Mouse (Mus musculus): ENCODE measurements at regions not wholly inside any gene's neighbourhood (a gene's known extent, or its start where the extent isn't known, plus 50 kb on each side); places are given as distances from the start of the nearest gene placed in this dataset.
"Not testable (repeated sequence)": the region's sequence is repeated elsewhere in the genome, so short reads cannot be mapped to it uniquely, and the experiment has no call there.

DNA sequence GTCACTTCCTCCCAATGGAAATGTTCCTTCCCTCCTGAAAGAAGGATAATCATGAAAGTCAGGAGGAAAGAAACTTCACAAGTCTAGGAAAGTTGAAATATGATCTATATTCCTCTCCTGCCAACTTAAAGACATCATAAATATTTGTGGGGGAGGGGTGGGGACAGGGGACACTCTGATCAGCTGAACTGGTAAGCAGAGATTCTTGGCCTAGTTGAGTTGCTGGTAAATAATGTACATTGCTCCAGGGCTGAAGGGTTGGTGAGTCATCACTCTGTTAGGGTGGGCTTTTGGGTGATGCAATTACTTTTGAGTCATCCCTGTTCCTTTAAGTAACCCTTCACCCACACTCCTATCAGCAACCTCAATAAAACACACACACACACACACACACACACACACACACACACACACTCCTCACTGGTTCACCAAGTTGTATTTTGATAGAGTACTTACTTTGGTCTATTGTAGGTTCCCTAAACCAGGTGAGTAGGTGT lies 56.0 kb downstream of the Ccdc71l start:
- DNase-seq: no peak

DNA sequence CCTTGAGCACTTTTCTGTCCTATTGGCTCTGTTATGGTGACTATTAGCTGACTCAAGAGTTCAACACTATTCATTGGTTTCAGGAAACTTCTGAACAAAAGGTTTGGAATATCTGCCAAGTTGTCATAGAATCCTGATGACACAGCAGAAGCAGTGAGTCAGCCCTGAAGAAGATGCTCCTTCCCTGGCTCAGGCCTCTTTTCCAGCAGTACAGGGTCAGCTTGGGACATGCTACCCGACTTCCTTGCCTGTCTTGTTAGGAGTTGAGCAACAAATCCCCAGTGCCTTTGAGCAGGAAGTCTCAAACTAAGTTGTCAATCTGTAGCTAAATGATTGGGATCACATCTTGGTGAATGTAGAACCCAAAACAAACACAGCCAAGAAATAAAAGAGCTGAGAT lies 56.6 kb downstream of the Ccdc71l start:
- peak; percentile 6 for DNase-seq

DNA sequence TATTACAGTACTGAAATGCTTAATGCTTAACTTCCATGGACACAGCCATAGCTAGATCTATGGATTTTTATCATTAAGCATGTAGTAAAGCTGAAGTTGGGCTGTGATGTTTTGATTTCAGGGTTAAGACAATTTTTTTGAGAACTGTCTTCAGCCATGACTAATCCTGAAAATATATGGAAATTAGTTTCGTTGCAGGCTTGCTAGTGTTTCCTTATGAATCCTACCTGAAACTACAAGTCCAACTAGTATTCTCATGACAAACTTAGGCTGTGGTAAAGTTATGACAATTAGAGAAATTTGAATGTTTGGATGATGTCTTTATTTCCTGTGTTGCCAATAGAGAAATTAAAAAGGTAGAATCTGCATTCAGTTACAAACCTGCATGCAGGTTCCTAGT lies 59.7 kb downstream of the Ccdc71l start:
- DNase-seq: no peak

DNA sequence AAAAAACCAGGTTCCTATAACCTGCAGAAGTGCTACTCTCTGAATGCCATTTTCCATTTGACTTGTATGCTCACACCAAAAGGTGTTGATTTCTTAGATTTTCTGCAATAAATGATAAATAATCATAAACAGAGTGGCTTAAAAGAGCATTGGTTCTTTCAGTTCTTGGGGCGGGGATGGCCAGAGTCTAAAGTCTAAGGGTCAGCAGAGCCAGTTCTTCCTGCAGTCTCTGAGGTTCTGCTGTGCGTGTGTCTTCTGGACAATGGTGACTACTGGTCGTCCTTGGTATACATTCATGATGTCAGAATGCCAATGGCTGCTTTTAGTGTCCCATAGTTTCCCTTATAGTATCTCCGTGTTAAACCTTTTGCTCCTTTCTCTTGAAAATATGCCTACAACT lies 66.3 kb downstream of the Ccdc71l start:
- no peak for DNase-seq

DNA sequence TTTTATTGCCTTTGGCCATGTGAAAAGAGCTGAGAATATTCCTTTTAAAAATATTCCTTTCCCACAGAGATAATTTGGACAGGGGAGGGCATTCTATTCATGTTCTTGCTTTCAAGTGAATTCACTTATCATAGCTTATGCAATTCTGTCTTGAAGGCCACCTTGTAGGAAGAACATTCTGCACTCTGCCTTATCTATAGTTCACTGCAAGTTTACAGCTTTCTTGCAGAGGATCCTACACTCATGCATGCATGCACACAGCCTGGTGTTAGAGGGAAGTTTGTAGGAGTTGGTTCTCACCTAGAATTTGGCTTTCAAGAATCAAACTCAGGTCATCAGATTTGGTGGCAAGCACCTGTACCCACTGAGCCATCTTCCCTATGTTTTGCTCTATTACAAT lies 67.4 kb downstream of the Ccdc71l start:
- DNase-seq: no peak

DNA sequence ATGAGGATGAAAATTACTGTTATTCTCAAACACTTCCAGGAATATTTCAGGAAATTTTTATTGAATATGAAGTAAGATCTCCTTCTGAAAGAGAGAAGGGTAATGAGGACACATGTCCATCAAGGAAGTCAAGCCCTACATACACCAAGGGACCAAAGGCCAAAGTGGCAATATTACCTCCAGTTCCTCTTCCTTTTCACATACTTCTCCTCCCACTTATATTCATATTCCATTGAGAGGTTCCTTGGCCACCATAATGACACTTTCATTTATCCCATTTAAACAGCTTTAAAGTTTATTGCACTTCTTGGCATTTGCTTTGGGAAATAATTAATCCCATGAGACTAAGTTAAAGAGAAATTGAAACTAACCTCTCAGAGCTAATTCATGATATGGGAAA lies 70.9 kb downstream of the Ccdc71l start:
- no peak for DNase-seq

DNA sequence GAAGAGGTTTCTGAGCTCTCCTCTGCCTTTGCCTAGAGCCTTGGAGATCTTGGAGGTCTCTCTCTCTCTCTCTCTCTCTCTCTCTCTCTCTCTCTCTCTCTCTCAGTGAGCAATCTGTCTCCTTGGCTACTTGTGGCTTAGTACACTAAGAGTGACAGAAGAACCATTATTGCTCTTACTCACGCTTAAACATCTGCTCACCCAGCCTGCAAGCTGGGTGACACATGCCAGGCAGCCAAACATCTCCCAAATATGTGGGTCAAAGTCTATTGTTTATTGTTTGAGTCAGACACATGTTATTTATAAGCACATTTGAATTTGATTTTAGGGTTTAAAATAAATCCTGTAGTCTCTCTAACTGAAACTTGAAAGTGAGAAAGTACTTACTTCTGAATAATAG lies 72.7 kb downstream of the Ccdc71l start:
- DNase-seq: no peak

DNA sequence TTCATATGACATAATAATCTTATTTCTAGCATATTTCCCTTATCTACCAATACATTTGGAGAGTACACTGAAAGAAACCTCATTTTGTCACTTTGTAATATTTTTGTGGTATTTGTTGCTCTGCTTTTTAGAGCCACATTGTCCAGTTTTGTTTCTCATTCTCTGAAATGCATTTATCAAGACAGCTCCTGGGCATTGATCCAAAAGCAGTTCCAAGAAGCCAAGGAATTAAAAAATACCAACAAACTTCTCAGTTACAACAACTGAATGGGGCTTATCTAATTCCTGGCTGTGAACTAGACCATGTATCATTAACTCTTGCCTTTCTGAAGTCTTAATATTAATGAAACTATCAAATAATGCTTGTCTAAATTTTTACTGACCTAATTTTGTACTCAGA lies 76.3 kb downstream of the Ccdc71l start:
- peak; percentile 10 for DNase-seq

DNA sequence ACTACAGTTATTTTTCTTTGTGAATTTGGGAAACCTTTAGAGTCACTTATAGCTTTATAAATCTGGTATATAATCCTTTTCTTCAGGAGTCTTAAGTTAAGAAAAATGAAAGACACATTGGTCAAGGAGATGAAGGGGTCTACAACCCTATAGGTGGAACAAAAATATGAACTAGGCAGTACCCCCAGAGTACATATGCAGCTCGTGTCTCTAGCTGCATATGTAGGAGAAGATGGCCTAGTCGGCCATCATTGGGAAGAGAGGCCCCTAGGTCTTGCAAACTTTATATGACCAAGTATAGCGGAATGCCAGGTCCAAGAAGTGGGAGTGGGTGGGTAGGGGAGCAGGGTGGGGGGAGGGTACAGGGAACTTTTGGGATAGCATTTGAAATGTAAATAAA lies 76.7 kb downstream of the Ccdc71l start:
- DNase-seq: not testable (repeated sequence)

DNA sequence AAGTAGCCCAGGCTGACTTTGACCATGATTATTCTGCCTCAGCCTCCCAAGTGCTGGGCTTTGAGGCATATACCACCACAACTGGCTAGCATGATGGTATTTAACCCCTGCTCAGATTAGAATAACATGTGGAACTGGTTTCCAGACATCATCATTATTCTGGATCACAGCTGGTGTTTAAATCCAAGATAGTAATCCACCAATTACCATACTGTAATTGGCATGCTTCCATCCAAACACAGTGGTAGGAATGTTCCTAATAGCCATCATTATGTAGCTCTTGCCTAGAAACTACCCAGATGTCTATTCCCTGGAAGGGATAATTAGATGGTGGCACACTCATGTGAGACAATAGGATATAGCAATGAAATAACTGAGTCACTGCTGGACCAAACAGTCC lies 77.4 kb downstream of the Ccdc71l start:
- DNase-seq: no peak

DNA sequence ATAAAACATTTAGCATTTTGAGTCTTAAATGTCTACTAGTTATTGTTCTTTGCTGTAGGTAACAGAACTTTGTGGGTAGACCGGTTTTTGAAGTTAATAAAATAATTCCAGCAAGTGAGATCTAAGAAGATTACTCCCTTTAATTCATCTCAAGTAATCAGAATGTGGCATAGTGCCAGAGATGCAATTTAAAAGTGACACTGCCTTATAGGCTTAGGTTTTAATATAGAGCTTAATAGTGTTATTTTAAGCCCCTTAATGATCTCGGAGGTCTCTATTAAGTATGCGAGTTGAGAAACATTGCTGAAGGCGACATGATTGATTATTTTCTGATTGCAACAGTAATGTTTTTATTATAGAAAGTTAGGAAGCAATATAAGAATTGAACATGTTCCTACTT lies 78.3 kb downstream of the Ccdc71l start:
- no peak for DNase-seq

DNA sequence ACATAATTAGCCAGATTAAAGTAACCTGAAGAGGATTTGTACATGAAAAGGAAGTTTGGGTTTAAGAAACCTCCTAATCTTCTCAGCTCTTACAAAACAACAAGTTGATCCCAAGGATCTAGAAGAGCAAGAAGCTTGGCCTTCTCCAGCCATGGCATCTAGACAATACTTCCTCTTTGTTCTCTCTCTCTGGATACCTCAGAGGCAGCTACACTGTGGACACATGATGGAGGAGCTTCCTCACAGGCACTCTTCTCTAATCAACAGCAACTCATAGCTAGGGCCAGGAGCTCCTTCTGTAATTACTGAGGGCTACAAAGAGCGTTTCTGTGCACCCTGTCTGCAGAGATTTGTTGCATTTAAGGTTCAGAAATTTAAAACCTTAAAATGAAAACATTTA lies 79.9 kb downstream of the Ccdc71l start:
- no peak for DNase-seq

DNA sequence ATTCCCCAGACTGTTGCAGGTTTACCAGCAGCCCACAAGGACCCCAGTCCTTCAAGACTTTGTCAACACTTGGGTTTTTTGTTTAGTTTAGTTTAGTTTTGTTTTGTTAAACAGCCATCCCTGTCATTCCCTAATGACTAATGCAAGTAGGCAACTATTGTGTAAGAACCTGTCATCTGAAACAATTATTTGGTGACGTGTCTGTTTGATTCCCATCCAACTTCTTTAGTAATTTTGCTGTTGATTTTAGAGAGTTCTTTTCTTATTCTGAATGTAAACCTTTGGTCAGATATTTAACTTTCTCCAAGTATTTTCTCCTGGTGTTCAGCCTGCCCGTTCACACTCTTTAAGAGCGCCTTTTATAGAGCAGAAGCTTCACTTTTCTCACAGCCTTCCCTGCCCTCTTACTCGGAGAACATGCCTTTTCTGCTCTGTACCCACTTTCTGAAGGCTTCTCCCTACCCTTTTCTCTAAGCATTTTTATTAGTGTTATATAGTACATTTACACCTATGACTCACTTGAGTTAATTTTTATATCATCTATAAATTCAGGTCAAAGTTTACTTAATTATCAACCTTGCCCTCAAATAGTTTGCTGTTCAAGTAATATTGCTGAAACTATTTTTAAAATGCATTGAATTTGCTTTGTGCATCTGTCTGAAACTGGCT lies 82.0 kb downstream of the Ccdc71l start:
- DNase-seq: no peak

DNA sequence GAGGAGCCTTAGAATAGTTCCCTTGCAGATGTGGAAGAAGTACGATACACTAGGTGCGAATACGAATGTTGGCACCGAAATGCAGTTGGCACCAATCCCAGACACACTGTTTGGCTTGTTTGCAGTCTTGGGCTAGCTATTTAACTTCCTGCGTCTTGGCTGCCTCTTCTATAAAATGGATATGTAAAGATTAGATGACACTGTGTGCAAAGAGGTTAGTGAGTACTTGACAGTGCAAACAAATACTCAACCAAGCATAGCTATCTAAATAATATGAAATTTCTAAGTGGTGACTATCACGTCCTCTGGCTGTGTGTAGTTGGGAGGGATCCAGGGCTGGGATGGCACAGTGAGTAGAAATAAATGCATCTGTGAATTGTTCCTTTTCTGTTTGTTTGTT lies 86.9 kb downstream of the Ccdc71l start:
- no peak for DNase-seq

DNA sequence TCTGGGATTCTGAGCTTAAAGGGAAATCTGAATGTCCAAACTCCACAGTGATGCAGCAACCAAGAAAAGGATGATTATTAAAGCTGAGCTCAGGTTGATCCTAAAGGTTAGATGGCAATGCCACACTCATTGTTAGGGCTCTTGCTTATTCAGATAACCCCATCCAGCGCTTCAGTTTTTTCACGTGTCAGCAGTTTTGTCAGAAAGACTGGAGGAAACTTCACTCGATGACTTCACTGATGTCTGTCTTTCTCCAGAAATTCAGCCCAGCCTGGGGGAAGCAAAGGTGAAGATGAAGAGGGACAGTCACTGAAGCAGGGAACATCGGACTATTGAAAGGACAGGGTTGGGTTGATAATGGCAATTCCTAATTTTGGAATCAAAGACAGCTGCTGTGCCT lies 91.4 kb downstream of the Ccdc71l start:
- DNase-seq: no peak

DNA sequence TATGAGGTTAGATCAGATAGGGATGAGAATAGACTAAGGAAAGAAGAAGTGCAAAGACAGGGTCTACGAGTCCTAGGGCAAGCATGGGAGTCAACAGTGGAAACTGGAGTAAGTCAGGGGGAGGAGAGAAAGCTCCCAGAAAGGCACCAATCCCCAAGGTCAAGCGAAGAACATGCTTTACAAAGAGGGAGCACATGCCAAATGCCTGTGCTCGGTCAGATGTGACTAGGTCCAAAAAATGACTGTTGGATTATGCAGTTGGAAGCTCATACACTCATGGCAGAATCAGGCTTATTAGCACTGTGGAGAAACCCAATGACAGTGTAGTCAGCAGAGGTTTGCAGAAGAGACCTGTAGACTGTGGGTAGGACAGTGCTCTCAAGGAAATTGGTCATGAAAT lies 100.9 kb downstream of the Ccdc71l start:
- DNase-seq: no peak

DNA sequence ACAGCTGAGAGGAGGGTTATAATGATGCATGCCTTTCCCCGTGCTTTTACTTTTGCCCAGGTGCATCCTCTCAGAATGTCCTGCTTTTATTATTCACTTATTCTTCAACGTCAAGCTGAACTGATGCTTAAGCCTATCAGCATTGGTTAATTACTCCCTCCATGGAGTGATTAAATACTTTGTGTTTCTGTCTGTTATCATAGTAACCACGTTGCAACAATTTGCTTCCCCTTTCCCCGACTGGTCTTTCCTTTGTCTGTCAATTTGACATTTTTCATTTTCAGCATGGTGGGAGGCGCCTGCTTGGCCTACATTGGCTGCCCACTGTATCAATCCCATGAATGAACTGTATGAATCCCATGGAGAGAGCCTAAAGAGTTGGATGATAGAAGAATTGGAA lies 101.8 kb downstream of the Ccdc71l start:
- no peak for DNase-seq

DNA sequence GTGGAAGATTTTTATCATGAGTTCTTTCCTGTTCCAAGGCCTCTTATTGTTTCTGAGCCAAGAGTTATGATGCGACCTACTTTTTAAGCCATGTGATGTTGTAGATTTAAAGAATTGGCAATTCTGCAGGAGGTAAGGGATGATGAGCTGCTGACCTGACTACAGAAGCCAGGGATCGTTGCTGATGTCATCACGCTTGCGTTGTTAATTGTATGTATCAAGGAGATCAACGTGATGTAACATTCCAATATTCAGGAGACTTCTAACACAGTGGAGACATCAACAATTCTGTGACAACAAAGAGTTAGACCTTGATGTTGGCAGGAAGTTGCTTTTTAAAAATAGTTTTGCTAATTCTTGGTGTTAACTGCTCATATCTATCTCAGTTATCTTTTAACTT lies 102.5 kb downstream of the Ccdc71l start:
- no peak for DNase-seq

DNA sequence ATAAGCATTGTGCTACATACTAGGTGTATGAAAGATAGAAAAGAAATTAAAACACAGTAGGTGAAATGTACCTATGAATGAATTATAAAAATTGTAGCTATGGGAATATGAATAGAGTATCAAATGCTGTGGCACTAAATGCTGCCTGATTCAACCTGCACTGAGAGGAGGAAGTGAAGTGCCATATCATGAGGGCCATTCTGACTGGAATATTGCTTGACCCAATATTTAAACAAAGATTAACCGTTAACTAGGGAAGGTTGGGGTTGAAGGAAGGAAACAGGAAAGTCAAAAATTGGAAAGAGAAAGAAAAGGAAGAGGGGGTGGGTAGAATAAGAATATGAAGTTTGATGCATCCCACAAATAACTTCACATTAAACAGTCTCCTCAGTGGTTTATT lies 103.8 kb downstream of the Ccdc71l start:
- DNase-seq: no peak

DNA sequence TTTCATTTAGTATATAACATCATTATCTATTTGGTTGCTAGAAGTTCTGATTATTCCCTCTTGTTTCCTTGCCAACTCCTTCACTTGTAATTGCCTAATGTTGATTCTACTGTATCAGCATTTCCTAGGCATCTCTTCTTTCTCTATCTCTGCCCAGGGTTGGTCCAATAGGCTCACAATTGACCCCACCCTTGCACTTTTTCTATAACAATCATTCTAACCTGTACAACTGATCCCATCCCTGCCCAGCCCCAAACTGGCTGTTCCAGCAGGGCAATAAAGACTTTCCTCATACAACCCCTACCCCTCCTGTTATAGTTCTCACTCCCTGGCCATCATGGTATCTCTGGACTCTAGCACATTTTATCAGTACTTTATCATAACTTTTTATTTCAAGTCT lies 104.3 kb downstream of the Ccdc71l start:
- no peak for DNase-seq

DNA sequence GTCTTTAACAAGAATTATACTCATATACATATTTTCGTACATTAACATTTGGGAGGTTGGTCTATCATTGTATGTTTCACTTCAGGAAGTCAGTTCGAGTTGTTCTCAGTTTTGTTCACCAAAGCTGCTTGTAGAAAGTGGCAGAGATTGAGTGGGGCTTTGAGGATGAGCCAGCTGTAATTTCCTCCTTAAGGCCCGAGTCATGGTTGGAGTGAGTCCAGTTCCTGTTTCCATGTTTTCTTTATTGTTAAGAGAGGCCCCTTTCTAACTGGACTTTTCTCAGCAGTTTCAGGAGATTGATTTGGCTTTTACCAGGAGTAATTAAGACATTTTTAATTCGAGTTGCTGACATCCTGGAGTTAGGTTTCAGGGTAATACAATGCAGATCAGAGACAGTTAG lies 107.7 kb downstream of the Ccdc71l start:
- DNase-seq: no peak

DNA sequence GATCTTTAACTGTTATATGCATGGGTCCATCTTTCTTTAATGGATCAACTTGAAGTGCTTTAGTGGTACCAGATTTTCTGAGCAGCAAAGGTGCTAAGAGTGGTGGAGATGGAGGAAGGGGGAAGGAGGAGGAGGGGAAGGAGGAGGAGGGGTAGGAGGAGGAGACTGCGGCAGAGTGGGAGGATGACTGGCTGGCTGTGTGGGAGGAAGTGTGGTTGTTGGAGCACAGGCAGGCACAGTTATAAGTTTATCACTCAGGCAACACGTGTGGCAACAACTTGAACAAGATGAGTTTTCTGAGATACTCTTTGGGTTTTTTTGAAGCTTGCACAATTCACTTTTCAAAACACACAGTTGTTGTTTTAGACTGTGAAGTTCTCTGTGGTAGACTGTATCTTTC lies 108.2 kb downstream of the Ccdc71l start:
- DNase-seq: no peak

DNA sequence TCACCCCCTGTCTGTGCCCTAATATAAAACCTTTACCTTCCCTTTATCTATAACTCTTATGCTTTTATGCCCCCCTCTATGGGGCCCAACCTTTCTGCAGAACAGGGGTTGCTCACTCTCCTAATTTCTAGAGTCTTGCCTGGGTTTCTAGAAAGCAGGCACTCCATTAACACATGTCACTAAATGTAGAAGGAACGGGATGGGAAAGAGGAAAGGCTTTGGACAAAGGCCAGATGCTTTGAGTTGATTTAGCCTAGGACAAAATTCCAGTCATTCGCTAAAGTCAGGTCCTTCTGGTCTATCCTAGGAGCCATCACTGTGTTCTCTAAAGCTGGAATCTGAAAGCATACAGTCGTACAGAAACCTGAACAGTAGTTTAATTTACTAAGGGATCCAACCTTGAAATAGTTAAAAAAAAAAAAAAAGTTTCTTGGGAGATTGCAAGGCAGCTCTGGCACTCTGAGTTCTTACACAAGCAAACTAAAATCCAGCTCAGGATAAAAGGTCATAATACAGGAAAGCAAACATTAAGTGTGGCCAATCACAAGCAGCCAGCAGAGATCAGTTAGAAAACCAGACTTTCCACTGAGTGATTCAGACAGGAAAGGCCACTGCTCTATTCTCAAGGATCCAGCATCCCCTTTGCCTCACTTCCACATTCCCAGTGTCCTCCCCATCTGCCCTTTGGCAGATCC lies 109.5 kb downstream of the Ccdc71l start:
- DNase-seq: no peak

DNA sequence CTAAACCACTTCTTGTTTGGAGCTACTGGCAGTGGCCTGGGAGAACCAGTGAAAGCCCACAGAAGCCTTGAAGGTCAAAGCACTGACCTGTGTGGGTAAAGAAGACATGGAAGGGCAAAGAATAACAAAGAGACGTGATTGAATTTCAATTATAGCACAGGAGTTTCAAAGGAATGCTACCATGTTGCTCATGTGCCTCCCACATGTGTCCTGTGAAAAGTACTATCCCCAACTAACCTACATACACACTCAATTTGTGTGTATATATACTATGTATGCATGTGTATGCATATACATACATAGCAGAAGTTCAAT lies 110.0 kb downstream of the Ccdc71l start:
- DNase-seq: no peak
